Mouse (Mus musculus): ENCODE results near the gene Arpp21. TPM values are rescaled to one million over a fixed set of nuclear protein-coding genes. Genes with fewer than 3 reads are reported as not detected.

Gene Arpp21
- polyA plus RNA-seq (2015; fragmentation: Nextera tagmentation; extraction: Ambion mirVana), result 10.7 and 32.2 TPM in 2 replicates

DNA sequence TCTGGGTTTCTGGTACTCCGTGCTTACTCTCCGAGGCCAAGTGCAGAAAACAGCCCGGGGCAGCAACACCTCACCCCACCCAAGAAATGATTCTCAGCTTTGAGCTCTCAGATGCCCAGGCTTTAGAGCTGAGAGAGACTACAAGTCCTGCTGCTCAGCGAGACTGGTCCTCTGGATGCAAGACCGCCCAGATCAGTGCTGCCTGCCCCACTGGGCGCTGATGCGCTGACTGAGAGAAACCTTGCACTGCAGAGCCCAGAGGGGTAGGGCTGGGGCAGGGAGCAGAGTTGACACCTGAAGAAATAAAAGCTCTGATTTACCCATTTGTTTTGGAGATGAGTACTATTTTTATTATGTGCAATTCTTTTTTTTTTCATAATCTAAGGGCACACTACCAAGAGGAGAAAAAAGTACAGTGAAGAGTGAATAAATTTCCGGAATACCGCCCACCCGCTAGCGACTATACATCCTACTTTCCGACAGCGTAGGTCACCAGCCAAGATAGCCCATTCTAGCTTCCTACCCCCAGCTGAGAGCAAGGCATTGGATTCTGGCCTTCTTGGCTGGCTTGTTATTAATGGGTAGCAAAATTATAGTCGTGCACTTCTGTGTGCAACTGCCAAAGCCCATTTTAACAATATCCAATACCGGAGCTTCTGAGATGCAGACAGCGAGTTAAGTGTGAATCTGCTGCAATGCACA lies at the start of gene Arpp21:
Arpp21 (minus strand) TSS at position 243 of the 702 bp plus-strand sequence.
- no peaks in the 10 kb centered on the region for H3K9me3 ChIP-seq (replicated peaks; ENCODE audit: control insufficient read depth, low read length)
- H3K27me3 ChIP-seq (ENCODE audit: control insufficient read depth, insufficient read depth, low read length), result peaks cover 50% of the 10 kb centered on the region
- H3K4me3 ChIP-seq (ENCODE audit: low read length), result peak within 1 kb of the TSS; percentile 62
- 31% methylated on average over 16 of the region's 16 CpGs for whole genome bisulfite sequencing
- peak within 1 kb of the TSS; percentile 66 for H3K9ac ChIP-seq (ENCODE audit: low read length)
- no peak within 1 kb of the TSS for H3K27ac ChIP-seq (ENCODE audit: low read length)
- H3K36me3 ChIP-seq (ENCODE audit: control insufficient read depth, insufficient read depth), result no peaks in the 10 kb centered on the region
- ATAC-seq (replicated peaks; ENCODE audit: extremely low read depth, insufficient read depth, low FRiP score), result no peak
- peak within 1 kb of the TSS; percentile 90 for H3K4me2 ChIP-seq (ENCODE audit: low read depth, low read length)
- peaks cover 7% of the 10 kb centered on the region; the same call in 1 of the 2 replicates for H3K4me1 ChIP-seq (ENCODE audit: control insufficient read depth, insufficient read depth, low read length)

DNA sequence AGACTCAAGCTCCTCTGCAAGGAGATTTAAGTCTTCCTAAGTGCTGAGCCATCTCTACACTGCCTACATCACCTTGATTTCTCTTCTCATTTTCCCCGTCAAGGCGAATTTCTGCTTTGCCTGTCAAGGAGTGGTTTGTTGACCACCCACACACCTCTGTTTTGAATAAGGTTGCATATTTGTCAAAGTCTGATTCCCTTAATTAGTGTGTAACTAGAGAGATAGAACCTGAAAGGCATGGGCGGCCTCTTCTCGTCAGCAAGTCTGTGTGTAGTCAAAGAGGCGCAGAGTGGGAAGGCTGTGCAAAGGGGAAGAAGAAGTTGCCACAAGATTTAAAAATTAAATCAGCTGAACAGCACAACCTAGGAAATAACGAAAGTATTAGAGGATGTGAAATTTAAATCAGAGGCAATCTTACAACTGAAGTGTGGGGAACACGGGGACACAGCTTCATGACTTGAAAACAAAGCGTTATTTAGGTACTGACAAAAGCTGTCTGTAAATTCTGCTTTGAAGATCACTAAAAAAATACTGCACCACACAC lies 36.8 kb upstream of the Arpp21 start:
- H3K4me1 ChIP-seq (ENCODE audit: control insufficient read depth, insufficient read depth, low read length), result no peaks in the 10 kb centered on the region
- ATAC-seq (replicated peaks; ENCODE audit: extremely low read depth, insufficient read depth, low FRiP score), result no peak
- 82% methylated on average over 8 of the region's 8 CpGs for WGBS
- no peaks in the 10 kb centered on the region for H3K27me3 ChIP-seq (ENCODE audit: control insufficient read depth, insufficient read depth, low read length)
- H3K9me3 ChIP-seq (replicated peaks; ENCODE audit: control insufficient read depth, low read length), result no peaks in the 10 kb centered on the region
- no peak overlapping the region for H3K4me3 ChIP-seq (ENCODE audit: low read length)
- H3K36me3 ChIP-seq (ENCODE audit: control insufficient read depth, insufficient read depth), result no peaks in the 10 kb centered on the region
- H3K27ac ChIP-seq (ENCODE audit: low read length), result no peak overlapping the region
- H3K9ac ChIP-seq (ENCODE audit: low read length), result no peak overlapping the region
- H3K4me2 ChIP-seq (ENCODE audit: low read depth, low read length), result no peak overlapping the region

DNA sequence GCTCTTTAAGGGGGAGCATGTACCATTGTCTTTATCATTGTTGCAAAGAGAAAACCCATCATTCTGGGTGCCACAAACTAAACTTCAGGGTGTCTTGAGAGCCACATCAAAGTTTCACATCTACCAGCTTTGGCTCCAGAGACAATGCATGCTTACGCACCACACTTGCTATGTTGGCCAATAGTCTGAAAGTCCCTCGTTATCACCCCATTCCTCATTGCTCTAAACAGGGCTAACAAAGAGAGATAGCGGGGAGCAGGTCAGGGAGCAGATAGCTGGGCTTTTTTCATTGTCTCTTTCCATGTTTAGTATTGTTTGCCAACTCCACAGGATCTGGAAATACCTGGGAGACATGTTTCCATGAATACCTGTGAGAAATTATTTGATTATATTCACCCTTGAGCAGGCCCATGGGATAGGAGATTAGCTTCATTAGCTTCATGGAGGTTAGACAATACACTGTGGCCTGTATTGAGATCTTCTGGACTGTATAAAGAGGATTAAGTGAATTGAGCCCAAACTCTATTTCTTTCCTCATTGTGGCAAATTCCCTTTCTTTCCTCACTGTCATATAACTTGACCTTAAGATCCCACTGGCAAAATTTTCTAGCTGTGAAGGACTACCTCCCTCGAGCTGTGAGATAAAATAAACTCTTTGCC lies 29.4 kb upstream of the Arpp21 start:
- Histone ChIP-seq H3K9me3 (replicated peaks; ENCODE audit: control insufficient read depth, low read length) (no peaks in the 10 kb centered on the region), H3K9ac (ENCODE audit: low read length) (no peak overlapping the region), H3K27ac (ENCODE audit: low read length) (no peak overlapping the region), H3K4me1 (ENCODE audit: control insufficient read depth, insufficient read depth, low read length) (no peaks in the 10 kb centered on the region), H3K27me3 (ENCODE audit: control insufficient read depth, insufficient read depth, low read length) (no peaks in the 10 kb centered on the region), H3K36me3 (ENCODE audit: control insufficient read depth, insufficient read depth) (no peaks in the 10 kb centered on the region), H3K4me3 (ENCODE audit: low read length) (no peak overlapping the region), H3K4me2 (ENCODE audit: low read depth, low read length) (no peak overlapping the region)
- WGBS, result 61% methylated on average over 4 of the region's 4 CpGs
- no peak for ATAC-seq (replicated peaks; ENCODE audit: extremely low read depth, insufficient read depth, low FRiP score)

DNA sequence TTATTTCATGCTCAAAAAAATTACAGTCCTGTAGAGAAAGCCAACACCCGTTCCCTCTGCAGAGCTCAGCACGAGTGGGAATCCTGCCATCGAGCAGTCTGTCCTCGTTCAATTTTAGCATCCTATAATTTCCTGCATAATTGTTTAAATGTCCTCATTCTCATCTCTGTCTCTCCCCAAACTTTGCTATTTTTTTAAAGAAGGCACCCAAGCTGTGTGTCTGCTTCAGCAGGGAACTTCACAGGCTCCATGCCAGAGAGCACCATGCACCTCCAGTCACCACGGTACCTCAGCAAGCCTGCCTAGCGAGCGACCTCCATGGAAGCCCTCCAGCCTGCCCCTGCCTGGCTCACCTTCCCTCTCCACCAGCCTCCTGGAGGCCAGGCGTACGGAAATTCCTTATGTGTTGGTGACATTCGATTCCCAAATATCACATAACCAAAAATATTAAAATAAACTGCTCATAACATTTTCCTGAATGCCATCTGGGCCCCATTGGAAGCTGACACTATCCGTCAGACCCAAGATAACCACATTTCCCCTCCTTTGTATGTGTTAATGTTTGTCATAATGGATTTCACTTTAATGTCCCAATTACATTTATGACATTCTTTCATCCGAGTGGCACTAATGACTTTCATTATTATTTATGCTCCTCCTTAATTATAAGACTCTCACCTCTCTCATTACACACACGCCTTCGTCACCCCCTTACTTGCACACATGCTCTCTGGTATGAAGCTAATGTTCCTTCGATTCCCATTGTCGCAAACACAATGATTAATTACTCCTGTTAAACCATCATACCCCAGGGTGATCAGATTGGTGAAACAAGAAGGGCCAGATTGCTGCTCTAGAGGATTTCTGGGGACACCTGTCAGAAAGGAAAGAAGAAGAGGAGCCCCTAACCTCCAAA lies 26.5 kb upstream of the Arpp21 start:
- no peak for ATAC-seq (replicated peaks; ENCODE audit: extremely low read depth, insufficient read depth, low FRiP score)
- H3K27me3 ChIP-seq (ENCODE audit: control insufficient read depth, insufficient read depth, low read length), result no peaks in the 10 kb centered on the region
- no peak overlapping the region for H3K9ac ChIP-seq (ENCODE audit: low read length)
- H3K27ac ChIP-seq (ENCODE audit: low read length), result no peak overlapping the region
- 82% methylated on average over 16 of the region's 16 CpGs for WGBS
- H3K4me1 ChIP-seq (ENCODE audit: control insufficient read depth, insufficient read depth, low read length), result no peaks in the 10 kb centered on the region
- no peaks in the 10 kb centered on the region for H3K36me3 ChIP-seq (ENCODE audit: control insufficient read depth, insufficient read depth)
- H3K4me3 ChIP-seq (ENCODE audit: low read length), result no peak overlapping the region
- H3K4me2 ChIP-seq (ENCODE audit: low read depth, low read length), result no peak overlapping the region
- no peaks in the 10 kb centered on the region for H3K9me3 ChIP-seq (replicated peaks; ENCODE audit: control insufficient read depth, low read length)

DNA sequence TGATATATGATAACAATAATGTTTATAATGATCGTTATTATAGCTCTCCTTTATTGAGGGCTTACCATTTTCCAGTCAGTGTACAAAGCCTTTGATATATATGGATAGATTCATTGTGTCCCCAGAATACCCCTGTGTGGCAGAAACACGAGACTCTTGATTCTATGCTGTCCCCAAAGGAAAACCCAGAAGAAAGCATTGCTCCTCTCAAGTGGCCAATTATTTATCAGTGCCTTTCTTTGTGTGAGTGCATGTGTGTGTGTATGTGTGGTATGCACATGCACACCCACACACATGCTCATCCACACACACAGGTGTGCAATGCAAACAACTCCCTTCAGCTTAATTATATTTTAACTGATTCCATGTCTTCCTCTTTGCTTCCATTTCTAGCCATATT lies 25.8 kb upstream of the Arpp21 start:
- Histone ChIP-seq H3K9me3 (replicated peaks; ENCODE audit: control insufficient read depth, low read length) (no peaks in the 10 kb centered on the region), H3K4me1 (ENCODE audit: control insufficient read depth, insufficient read depth, low read length) (no peaks in the 10 kb centered on the region), H3K9ac (ENCODE audit: low read length) (no peak overlapping the region), H3K4me3 (ENCODE audit: low read length) (no peak overlapping the region), H3K4me2 (ENCODE audit: low read depth, low read length) (no peak overlapping the region), H3K36me3 (ENCODE audit: control insufficient read depth, insufficient read depth) (no peaks in the 10 kb centered on the region), H3K27me3 (ENCODE audit: control insufficient read depth, insufficient read depth, low read length) (no peaks in the 10 kb centered on the region), H3K27ac (ENCODE audit: low read length) (no peak overlapping the region)
- WGBS, result 79% methylated on average over 2 of the region's 2 CpGs
- no peak for ATAC-seq (replicated peaks; ENCODE audit: extremely low read depth, insufficient read depth, low FRiP score)

DNA sequence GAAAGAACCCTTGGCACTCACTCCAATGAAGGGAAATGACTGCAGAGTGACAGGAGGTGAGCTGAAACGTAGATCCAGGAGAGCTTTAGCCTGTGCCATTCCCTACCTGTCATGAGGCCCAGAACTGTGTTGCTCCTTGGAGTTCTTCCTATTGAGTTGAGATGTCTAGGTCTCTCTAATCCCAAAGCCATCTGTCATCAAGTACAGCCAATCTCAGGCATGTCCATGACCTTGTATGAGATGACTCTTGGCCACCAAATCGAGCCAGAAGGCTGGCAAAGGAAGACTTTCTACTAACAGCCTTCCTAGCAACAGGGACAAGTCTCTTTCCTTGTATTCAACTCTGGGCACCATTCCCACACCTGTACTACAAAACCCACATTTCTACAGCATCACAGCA lies 25.0 kb upstream of the Arpp21 start:
- Histone ChIP-seq H3K4me1 (ENCODE audit: control insufficient read depth, insufficient read depth, low read length) (no peaks in the 10 kb centered on the region), H3K27me3 (ENCODE audit: control insufficient read depth, insufficient read depth, low read length) (no peaks in the 10 kb centered on the region), H3K9ac (ENCODE audit: low read length) (no peak overlapping the region), H3K36me3 (ENCODE audit: control insufficient read depth, insufficient read depth) (no peaks in the 10 kb centered on the region), H3K9me3 (replicated peaks; ENCODE audit: control insufficient read depth, low read length) (no peaks in the 10 kb centered on the region), H3K27ac (ENCODE audit: low read length) (no peak overlapping the region), H3K4me2 (ENCODE audit: low read depth, low read length) (no peak overlapping the region), H3K4me3 (ENCODE audit: low read length) (no peak overlapping the region)
- no peak for ATAC-seq (replicated peaks; ENCODE audit: extremely low read depth, insufficient read depth, low FRiP score)
- 67% methylated on average over 2 of the region's 2 CpGs for WGBS

DNA sequence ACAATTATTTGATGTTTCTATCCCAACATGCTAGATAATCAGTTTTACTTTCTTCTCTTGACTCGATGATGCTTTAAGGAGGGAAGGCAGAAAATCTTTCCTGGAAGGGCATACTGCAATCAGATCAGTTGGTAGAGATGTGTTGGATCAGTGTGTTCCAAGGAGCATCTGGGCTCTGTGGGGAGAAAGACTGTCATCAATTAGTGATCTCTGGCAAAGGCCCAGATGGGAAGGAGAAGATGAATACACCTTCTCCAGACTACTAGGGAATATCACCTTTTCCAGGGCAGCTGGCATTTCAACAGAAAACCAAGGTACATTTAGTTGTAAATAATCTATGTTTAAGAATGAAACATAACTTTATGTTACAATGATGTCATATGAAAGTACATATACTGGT lies 22.8 kb upstream of the Arpp21 start:
- no peak overlapping the region for H3K4me3 ChIP-seq (ENCODE audit: low read length)
- no peaks in the 10 kb centered on the region for H3K9me3 ChIP-seq (replicated peaks; ENCODE audit: control insufficient read depth, low read length)
- H3K27ac ChIP-seq (ENCODE audit: low read length), result no peak overlapping the region
- no peak overlapping the region for H3K4me2 ChIP-seq (ENCODE audit: low read depth, low read length)
- H3K36me3 ChIP-seq (ENCODE audit: control insufficient read depth, insufficient read depth), result no peaks in the 10 kb centered on the region
- no peaks in the 10 kb centered on the region for H3K4me1 ChIP-seq (ENCODE audit: control insufficient read depth, insufficient read depth, low read length)
- H3K9ac ChIP-seq (ENCODE audit: low read length), result no peak overlapping the region
- ATAC-seq (replicated peaks; ENCODE audit: extremely low read depth, insufficient read depth, low FRiP score), result no peak
- H3K27me3 ChIP-seq (ENCODE audit: control insufficient read depth, insufficient read depth, low read length), result no peaks in the 10 kb centered on the region
- WGBS, result 77% methylated on average over 1 of the region's 1 CpGs

DNA sequence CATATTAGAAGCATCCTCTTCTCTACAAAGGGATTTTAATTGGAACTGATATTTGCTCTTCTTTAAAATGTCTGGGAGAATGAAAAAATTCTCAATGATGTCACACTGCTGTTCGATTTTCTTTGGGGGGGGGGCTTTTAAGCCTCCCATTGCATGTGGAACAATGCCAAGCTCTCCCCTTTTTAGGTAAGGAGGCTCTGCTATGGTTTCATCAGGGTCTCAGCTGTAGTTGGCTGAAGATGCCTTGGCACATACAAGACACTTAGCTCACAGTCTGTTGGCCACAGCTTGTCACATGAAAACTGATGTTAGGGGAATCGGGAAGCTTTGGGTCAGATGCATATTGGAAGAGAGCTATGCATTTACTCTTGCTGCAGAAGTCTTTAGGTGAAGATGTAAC lies 20.2 kb upstream of the Arpp21 start:
- Histone ChIP-seq H3K9me3 (replicated peaks; ENCODE audit: control insufficient read depth, low read length) (no peaks in the 10 kb centered on the region), H3K36me3 (ENCODE audit: control insufficient read depth, insufficient read depth) (no peaks in the 10 kb centered on the region), H3K4me1 (ENCODE audit: control insufficient read depth, insufficient read depth, low read length) (no peaks in the 10 kb centered on the region), H3K9ac (ENCODE audit: low read length) (no peak overlapping the region), H3K27ac (ENCODE audit: low read length) (no peak overlapping the region), H3K4me2 (ENCODE audit: low read depth, low read length) (no peak overlapping the region), H3K4me3 (ENCODE audit: low read length) (no peak overlapping the region), H3K27me3 (ENCODE audit: control insufficient read depth, insufficient read depth, low read length) (no peaks in the 10 kb centered on the region)
- WGBS, result 54% methylated on average over 2 of the region's 2 CpGs
- no peak for ATAC-seq (replicated peaks; ENCODE audit: extremely low read depth, insufficient read depth, low FRiP score)

All from heart, embryonic 16.5 days (tissue).